Mouse (Mus musculus) kidney, embryonic 16.5 days (tissue): ENCODE data around the gene Fgf12. TPM values are rescaled to one million over a fixed set of nuclear protein-coding genes. Genes with fewer than 3 reads are reported as not detected.

Source experiments
- ATAC-seq: fragments of 200-750 bp; cut with Nextera tagmentation; 2 replicates; pipeline ENCODE4 v1.8.0; 2017; ENCODE audit warnings: moderate TSS enrichment; ENCODE audit not compliant: low FRiP score, low TSS enrichment
- H3K27ac ChIP-seq: fragments of 300-500 bp; sonication (generic); 2 replicates; pipeline ENCODE4 v1.5.1; 2014; ENCODE audit warnings: low read length
- H3K27me3 ChIP-seq: fragments of 300-500 bp; sonication (generic); 2 replicates; pipeline ENCODE4 v1.6.1; 2014; ENCODE audit warnings: low read length, control low read depth, mixed read lengths; ENCODE audit not compliant: insufficient read depth
- H3K36me3 ChIP-seq: fragments of 300-500 bp; sonication (generic); 2 replicates; pipeline ENCODE4 v1.6.1; 2014; ENCODE audit warnings: low read length, control low read depth, mixed read lengths; ENCODE audit not compliant: insufficient read depth
- H3K4me1 ChIP-seq: fragments of 300-500 bp; sonication (generic); 2 replicates; pipeline ENCODE4 v1.6.1; 2014; ENCODE audit warnings: low read length, control low read depth, mixed read lengths; ENCODE audit not compliant: insufficient read depth
- H3K4me2 ChIP-seq: fragments of 300-500 bp; sonication (generic); replicated peaks from 2 replicates; pipeline ENCODE4 v1.6.1; 2014; ENCODE audit warnings: low read depth, low read length
- H3K4me3 ChIP-seq: fragments of 300-500 bp; sonication (generic); 2 replicates; pipeline ENCODE4 v1.5.1; 2014; ENCODE audit warnings: mild to moderate bottlenecking, low read length
- H3K9ac ChIP-seq: fragments of 300-500 bp; sonication (generic); replicated peaks from 2 replicates; pipeline ENCODE4 v1.6.1; 2014; ENCODE audit warnings: low read length
- H3K9me3 ChIP-seq: fragments of 300-500 bp; sonication (generic); 2 replicates; pipeline ENCODE4 v1.6.1; 2016; ENCODE audit warnings: low read length, control low read depth
- WGBS: fragments of 180-500 bp; shearing (Covaris S2); extraction: QIAGEN DNeasy Blood & Tissue Kit; methylation state at CpG from one replicate; pipeline ENCODE4 v1.1.7; 2014; 5-methylcytosine and 5-hydroxymethylcytosine counted together
- polyA plus RNA-seq: library from polyadenylated mRNA; unstranded; fragments of >200 nt; fragmentation: Nextera tagmentation; extraction: Ambion mirVana; gene quantifications from 2 replicates; pipeline ENCODE4 v1.2.1, GENCODE M21; 2015

Gene Fgf12
- polyA plus RNA-seq, 1 experiment from 2014 or later, result 2.2 TPM

DNA sequence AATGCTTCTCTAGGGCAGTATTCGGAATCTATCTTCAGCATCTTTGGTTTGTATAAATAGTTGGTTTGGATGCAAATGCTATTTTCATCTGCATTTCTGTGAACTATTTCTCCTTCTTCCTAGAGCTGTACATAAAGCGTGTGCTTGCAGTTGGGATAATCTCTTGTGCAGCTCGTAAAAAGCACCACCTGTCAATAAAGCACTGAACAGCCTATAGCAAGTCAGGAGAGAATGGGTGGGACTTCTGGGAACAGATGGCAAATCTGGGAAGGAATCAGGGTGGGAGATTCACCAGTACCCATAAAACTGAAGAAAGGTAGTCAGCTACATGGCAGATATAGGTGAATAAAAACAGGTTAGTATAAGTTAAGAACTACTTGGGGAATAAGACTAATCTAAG, 180.7 kb downstream of the Fgf12 start:
- Histone ChIP-seq H3K4me2 (no peak overlapping the region), H3K9ac (no peak overlapping the region), H3K9me3 (no peaks in the 10 kb centered on the region), H3K36me3 (no peaks in the 10 kb centered on the region), H3K27ac (no peak overlapping the region), H3K27me3 (peaks cover under 1% of the 10 kb centered on the region; the same call in 1 of the 2 replicates), H3K4me1 (no peaks in the 10 kb centered on the region), H3K4me3 (no peak overlapping the region)
- WGBS, result 62% methylated on average over 3 of the region's 3 CpGs
- no peak for ATAC-seq

GRCm38 (mm10) chr16:28564716-28565217, 188.1 kb downstream of the Fgf12 start:
- ATAC-seq, result peak; percentile 78
- H3K27ac ChIP-seq, result no peak overlapping the region
- peaks cover 11% of the 10 kb centered on the region; the same call in 1 of the 2 replicates for H3K4me1 ChIP-seq
- H3K9me3 ChIP-seq, result no peaks in the 10 kb centered on the region
- peak overlapping the region; percentile 60 for H3K4me3 ChIP-seq
- WGBS, result under 1% methylated on average over 55 of the region's 58 CpGs
- H3K36me3 ChIP-seq, result no peaks in the 10 kb centered on the region
- H3K27me3 ChIP-seq, result peaks cover 29% of the 10 kb centered on the region
- H3K4me2 ChIP-seq, result peak overlapping the region; percentile 98
- H3K9ac ChIP-seq, result no peak overlapping the region

DNA sequence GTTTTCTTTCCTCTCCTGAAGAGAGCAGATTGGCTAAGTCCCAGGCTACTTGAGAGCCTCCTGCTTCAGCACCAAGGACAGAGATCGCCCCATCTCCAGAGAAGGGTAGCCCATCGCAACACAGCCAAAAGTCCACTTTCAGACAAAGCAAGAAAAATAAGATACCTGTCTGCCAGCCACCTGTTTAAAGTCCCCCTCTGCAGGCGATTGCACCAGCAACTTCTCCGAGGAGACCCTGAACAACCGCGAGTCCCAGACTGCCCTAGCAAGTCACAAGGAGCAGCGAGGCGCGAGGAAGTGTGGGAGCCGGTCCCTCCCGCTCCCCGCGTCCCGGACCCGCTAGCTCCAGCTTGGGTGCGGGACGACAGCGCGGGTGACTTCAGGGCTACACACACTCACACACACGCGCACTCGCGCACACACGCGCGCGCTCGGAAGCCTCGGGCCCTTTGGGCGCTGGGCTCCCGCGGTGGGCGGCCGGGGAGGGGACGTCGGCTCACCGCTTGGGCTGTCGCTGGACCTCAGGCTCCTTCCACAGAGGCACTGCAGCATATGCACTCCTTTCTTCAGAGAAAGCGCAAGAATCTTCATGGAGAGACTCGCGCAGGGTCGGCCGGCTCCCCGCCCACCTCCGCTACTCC, 188.7 kb downstream of the Fgf12 start:
- Histone ChIP-seq H3K9me3 (no peaks in the 10 kb centered on the region), H3K4me2 (peak overlapping the region; percentile 98), H3K9ac (no peak overlapping the region), H3K27ac (no peak overlapping the region), H3K4me3 (peak overlapping the region; percentile 60), H3K27me3 (peaks cover 29% of the 10 kb centered on the region), H3K36me3 (no peaks in the 10 kb centered on the region), H3K4me1 (peaks cover 11% of the 10 kb centered on the region; the same call in 1 of the 2 replicates)
- ATAC-seq, result peak; percentile 92
- WGBS, result under 1% methylated on average over 45 of the region's 45 CpGs

DNA sequence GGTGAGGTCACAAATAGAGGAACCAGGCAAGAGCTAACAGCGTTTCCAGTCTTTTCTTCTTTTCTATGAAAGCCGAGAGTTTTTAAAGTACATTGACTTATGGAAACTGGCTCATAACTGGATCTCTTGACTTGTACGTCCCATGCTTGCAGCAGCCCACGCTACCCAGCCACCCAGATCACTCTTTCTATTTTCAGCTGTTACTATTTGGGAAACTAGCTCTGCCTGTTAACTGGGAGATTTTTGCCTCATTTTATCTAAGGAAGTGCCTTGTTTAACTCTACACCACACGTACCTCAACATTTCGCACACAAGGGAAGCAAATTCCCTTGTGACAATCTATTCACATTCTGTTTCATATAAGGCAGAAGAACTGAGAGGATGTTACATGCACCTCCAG, 190.0 kb downstream of the Fgf12 start:
- Histone ChIP-seq H3K9me3 (no peaks in the 10 kb centered on the region), H3K9ac (no peak overlapping the region), H3K4me1 (peaks cover 11% of the 10 kb centered on the region; the same call in 1 of the 2 replicates), H3K36me3 (no peaks in the 10 kb centered on the region), H3K4me2 (no peak overlapping the region), H3K4me3 (no peak overlapping the region), H3K27me3 (peaks cover 29% of the 10 kb centered on the region), H3K27ac (no peak overlapping the region)
- no peak for ATAC-seq
- WGBS, result 85% methylated on average over 6 of the region's 6 CpGs

DNA sequence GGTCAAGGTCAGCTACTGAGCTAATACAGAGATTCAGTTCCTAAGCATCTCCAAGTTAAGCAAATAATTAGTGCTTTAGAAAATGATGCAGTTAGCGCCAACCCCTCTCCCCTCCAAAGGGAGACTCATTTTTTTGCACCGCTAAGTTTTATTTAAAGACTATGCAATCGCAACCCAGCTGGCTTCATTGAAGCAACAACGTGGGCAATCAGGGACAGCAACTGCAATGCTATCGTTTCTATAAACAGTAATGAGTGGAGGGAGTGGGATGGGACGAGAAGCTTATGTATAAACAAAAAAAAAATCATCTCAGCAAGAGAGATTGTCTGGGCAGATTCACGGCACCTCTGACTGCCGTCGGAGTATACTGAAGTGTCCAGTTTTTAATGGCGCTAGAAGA, 197.6 kb downstream of the Fgf12 start:
- H3K27me3 ChIP-seq, result no peaks in the 10 kb centered on the region
- H3K4me3 ChIP-seq, result no peak overlapping the region
- no peak overlapping the region for H3K4me2 ChIP-seq
- H3K9me3 ChIP-seq, result no peaks in the 10 kb centered on the region
- no peak for ATAC-seq
- WGBS, result 83% methylated on average over 10 of the region's 10 CpGs
- H3K36me3 ChIP-seq, result no peaks in the 10 kb centered on the region
- no peak overlapping the region for H3K27ac ChIP-seq
- H3K9ac ChIP-seq, result no peak overlapping the region
- H3K4me1 ChIP-seq, result no peaks in the 10 kb centered on the region

- no peak overlapping the region for H3K4me2 ChIP-seq
- 68% methylated on average over 3 of the region's 3 CpGs for WGBS
- H3K4me3 ChIP-seq, result no peak overlapping the region
- H3K36me3 ChIP-seq, result no peaks in the 10 kb centered on the region
- H3K27ac ChIP-seq, result no peak overlapping the region
- no peaks in the 10 kb centered on the region for H3K4me1 ChIP-seq
- H3K9me3 ChIP-seq, result no peaks in the 10 kb centered on the region
- H3K27me3 ChIP-seq, result no peaks in the 10 kb centered on the region
- no peak overlapping the region for H3K9ac ChIP-seq
- ATAC-seq, result no peak
These were observed 213.4 kb downstream of the Fgf12 start for GRCm38 (mm10) chr16:28539423-28539822.

DNA sequence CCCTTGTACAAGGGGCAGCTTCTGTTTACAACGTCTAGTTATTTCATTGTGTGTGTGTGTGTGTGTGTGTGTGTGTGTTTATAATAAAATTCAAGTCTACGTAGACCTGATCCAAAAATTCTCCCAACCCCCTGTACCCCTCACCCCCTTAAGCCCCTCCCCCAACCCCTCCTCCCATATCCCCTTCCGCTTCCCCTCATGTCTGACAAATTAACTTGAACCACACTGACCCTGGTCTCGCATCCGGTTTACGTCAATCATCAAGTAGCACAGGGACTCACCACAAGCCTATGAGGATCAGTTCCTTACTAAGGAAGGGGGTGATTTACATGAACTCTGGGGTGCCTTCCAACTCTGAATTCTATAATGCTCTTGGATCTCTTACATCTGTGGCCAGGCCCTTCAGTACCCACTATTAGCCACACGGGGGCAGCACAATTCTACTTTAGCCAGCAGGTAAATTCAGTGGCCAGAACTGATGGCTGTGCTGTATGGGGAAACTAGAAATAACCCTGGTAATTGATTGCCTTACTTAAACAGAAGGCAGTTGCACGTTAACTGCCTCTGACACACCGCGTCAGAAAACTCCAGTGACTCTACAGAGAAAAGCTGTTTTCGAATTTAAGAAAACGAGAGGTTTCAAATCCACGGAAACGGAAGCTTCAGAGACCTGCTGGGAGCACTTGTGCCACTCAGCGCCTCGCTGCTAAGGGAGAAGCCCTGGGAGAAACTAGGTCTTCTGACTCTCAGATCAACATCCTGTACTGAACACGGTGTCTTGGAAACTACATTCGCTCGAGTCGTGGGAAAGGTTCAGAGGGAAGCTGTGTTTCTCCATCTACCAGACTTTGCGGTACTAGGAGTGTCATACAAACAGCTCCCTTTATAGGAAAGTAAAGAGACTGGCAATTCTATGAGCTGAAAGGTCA, 235.0 kb downstream of the Fgf12 start:
- H3K4me3 ChIP-seq, result peak overlapping the region; percentile 29

GRCm38 (mm10) chr16:28512446-28512845, 240.4 kb downstream of the Fgf12 start:
- no peaks in the 10 kb centered on the region for H3K4me1 ChIP-seq
- WGBS, result 43% methylated on average over 6 of the region's 6 CpGs
- no peaks in the 10 kb centered on the region for H3K9me3 ChIP-seq
- no peak overlapping the region for H3K27ac ChIP-seq
- H3K36me3 ChIP-seq, result no peaks in the 10 kb centered on the region
- ATAC-seq, result peak; percentile 39; the same call in 1 of the 2 replicates
- H3K4me2 ChIP-seq, result no peak overlapping the region
- no peaks in the 10 kb centered on the region for H3K27me3 ChIP-seq
- H3K9ac ChIP-seq, result no peak overlapping the region
- H3K4me3 ChIP-seq, result no peak overlapping the region

More for the DNA sequence above, 235.0 kb downstream of the Fgf12 start:
- Histone ChIP-seq H3K36me3 (no peaks in the 10 kb centered on the region), H3K27ac (no peak overlapping the region), H3K9ac (no peak overlapping the region), H3K4me2 (peak overlapping the region; percentile 52), H3K4me1 (0 out of 2 replicates have a peak, but pooled peaks cover 5% of the 10 kb centered on the region), H3K27me3 (no peaks in the 10 kb centered on the region), H3K9me3 (no peaks in the 10 kb centered on the region)
- ATAC-seq, result peak; percentile 89
- 28% methylated on average over 21 of the region's 21 CpGs for WGBS

GRCm38 (mm10) chr16:28511413-28511812, 241.5 kb downstream of the Fgf12 start:
- Histone ChIP-seq H3K27me3 (no peaks in the 10 kb centered on the region), H3K4me1 (no peaks in the 10 kb centered on the region), H3K4me2 (no peak overlapping the region), H3K4me3 (no peak overlapping the region), H3K9ac (no peak overlapping the region), H3K36me3 (no peaks in the 10 kb centered on the region), H3K27ac (no peak overlapping the region), H3K9me3 (no peaks in the 10 kb centered on the region)
- no peak for ATAC-seq
- 36% methylated on average over 5 of the region's 5 CpGs for WGBS
